Mouse (Mus musculus) bone marrow, adult 2 months (tissue): ENCODE measurements around the gene Olfr1278.

Experiments
- CTCF ChIP-seq: fragments of 200-500 bp; IDR thresholded peaks from 2 replicates; pipeline ENCODE4 v1.5.1; 2011; ENCODE audit warnings: low read length, control low read depth; ENCODE audit not compliant: control insufficient read depth, insufficient read depth
- POLR2A ChIP-seq: fragments of 200-500 bp; IDR thresholded peaks from 2 replicates; pipeline ENCODE4 v1.6.1; 2011; ENCODE audit warnings: low read depth, mild to moderate bottlenecking, control low read depth, low read length, borderline replicate concordance; ENCODE audit not compliant: control insufficient read depth

DNA sequence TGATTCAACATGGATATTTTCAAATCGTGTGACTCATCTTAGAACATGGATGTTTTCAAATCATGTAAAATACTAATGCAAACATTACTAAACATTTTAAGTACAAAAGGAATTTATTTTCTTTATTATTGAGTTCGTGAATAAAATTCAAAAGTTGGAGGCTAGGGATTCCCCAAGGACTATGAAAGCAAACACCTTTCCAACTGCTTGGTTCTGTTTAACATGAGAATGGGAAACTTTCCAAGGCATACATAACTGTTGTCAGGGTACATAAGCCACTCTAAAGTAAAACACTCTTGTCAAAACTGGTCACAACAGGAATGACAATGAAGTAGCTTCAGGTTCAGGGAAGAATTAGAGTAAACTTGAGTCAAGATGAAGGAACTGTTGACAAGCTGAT lies 36.3 kb downstream of the Olfr1278 start, which contains the start of gene Olfr1281:
- TF ChIP-seq CTCF, result no peak
- no peak for TF ChIP-seq POLR2A
